Mouse (Mus musculus) mammary gland, adult 2 months (tissue): ENCODE measurements around the gene Bmp8b. TPM values are rescaled to one million over a fixed set of nuclear protein-coding genes. Genes with fewer than 3 reads are reported as not detected.

ENCODE experiments used
- polyA plus RNA-seq: library from polyadenylated mRNA; depleted of rRNA; stranded (reverse); fragments of >200 nt; gene quantifications from 2 replicates; pipeline ENCODE4 v1.2.3, GENCODE M21; 2012; ENCODE audit warnings: low replicate concordance; rRNA removed

The Bmp8b gene
- 0.31 and 0.50 TPM in 2 replicates for polyA plus RNA-seq

DNA sequence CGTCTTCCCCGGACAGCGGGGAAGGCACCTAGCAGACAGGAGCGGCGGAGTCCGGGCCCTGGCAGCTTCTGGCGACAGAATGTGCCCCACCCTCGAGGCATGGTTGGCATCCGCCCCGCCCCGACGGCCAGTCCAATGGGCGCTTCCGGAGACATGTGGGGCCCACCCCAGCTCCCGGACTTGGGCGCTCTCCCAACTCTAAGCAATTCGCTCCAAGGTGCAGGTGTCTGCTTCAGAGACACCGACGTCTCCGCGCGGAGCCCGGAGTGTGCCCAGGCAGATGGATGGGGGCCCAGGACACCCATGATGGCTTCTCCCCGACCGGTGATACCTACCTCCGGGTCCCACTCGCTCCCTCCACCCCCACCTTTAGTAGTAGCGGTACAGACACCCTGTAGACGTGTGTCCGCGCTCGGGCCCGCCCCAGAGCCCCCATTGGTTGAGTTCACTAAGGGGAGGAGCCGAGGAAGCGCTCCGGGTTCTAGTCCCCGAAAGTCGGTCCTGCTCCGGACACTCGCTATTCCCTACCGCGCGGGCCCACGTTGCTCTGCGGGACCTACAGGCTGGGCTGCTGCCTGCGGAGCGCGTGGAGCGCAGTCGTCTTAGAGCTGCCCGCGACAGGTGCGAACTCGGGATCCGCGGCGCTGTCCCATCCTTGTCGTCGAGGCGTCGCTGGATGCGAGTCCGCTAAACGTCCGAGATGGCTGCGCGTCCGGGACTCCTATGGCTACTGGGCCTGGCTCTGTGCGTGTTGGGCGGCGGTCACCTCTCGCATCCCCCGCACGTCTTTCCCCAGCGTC, at the start of gene Bmp8b:
Gene Bmp8b (plus strand): TSS at position 515 of the 800 bp plus-strand sequence.

DNA sequence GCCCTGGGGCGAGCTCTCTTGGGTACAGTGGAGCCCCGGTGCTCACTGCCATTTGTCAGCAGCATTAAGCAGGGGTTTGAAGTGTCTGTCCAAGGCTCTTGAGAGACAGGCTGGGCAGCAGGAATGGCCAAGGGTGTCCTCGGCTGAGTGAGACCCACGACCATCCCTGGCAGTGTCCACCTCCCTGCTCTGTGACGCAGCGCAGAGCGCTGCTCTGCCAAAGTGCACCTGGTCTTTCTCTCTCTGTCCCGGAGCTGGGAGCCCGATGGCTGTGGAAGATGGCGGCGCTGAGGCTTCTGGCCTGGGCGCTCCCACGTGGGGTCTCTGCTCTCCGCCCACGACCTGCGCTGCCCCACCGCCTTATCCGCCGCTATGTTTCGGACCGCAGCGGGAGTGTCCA, 11.0 kb downstream of the Bmp8b start, which contains the start of gene Oxct2b:
Gene Oxct2b (plus strand): TSS at position 256 of the 400 bp plus-strand sequence.

DNA sequence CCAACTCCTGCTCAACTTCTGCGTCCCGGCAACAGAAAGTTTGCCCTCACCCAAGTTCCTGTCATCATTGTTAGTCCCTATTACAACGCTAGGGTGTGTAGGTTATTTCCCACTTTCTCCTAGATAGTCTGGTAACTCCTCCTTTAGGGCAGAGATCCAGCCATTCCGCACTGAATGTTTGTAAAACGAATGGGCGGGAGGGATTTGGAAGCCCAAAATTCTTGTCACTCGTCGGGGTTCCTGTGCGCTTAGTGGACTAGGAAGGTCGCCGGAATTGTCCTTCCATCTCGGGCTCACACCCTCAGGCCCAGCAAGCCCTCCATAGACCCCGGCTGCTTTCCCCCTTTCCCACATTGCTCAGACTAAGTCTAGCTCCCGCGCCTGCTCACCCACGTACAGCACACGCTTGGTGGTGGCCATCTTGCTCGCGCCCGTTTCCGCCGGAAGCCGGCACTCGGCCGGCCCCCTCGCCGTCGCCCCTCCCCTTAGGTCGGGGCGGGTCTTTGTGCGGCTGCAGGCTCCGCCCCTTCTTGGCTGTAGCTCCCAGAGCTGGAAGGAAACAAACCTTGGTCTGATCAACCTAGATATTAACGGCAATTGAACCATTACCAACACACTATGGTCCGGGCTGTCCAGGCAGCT, 34.7 kb downstream of the Bmp8b start, which contains the start of gene Ppie:
Gene Ppie (minus strand): TSS at position 439 of the 642 bp plus-strand sequence.

Other genes starting within 250 kb of the Bmp8b start
- 88.0 and 120 TPM in 2 replicates for gene Cap1, start 219.1 kb upstream of the Bmp8b start, polyA plus RNA-seq
- 16.9 and 31.4 TPM in 2 replicates for gene Mfsd2a, start 144.0 kb upstream of the Bmp8b start, polyA plus RNA-seq
- gene Mycl, start 109.5 kb upstream of the Bmp8b start, polyA plus RNA-seq = 22.7 and 23.3 TPM in 2 replicates
- 7.5 and 9.3 TPM in 2 replicates for gene Trit1, start 88.6 kb upstream of the Bmp8b start, polyA plus RNA-seq
- gene Oxct2b, start 11.1 kb downstream of the Bmp8b start, polyA plus RNA-seq = 0.07 TPM in 1 of 2 replicates, not detected in the other
- gene Ppie, start 34.8 kb downstream of the Bmp8b start, polyA plus RNA-seq = 12.7 and 15.0 TPM in 2 replicates
- 0.27 and 0.92 TPM in 2 replicates for gene Hpcal4, start 78.1 kb downstream of the Bmp8b start, polyA plus RNA-seq
- 0.38 and 2.9 TPM in 2 replicates for gene Nt5c1a, start 96.3 kb downstream of the Bmp8b start, polyA plus RNA-seq
- 5.7 and 7.5 TPM in 2 replicates for gene Heyl, start 128.4 kb downstream of the Bmp8b start, polyA plus RNA-seq
- 129 and 203 TPM in 2 replicates for gene Pabpc4, start 157.2 kb downstream of the Bmp8b start, polyA plus RNA-seq
- 0.13 and 0.43 TPM in 2 replicates for gene Oxct2a, start 218.5 kb downstream of the Bmp8b start, polyA plus RNA-seq
- gene Bmp8a, start 238.1 kb downstream of the Bmp8b start, polyA plus RNA-seq = 1.9 and 5.4 TPM in 2 replicates